Mouse (Mus musculus) heart, postnatal 10 days (tissue): ENCODE measurements around the gene Fam47e. TPM values are rescaled to one million over a fixed set of nuclear protein-coding genes. Genes with fewer than 3 reads are reported as not detected.

Experiments used
- DNase-seq, 2 experiments: peaks; one replicate each; pipeline ENCODE4 v3.0.0; 2021
- intact Hi-C: fragments of 180-260 bp; cut with DNase I; formaldehyde crosslinking; loops from one replicate; pipeline ENCODE4 v1.15.1; 2025
- total RNA-seq, 2 experiments: library from RNA; stranded (reverse); gene quantifications; 2 replicates each; pipeline ENCODE4 v1.2.3; 2021

Gene Fam47e
- total RNA-seq, 2 experiments from 2014 or later: not detected

DNA sequence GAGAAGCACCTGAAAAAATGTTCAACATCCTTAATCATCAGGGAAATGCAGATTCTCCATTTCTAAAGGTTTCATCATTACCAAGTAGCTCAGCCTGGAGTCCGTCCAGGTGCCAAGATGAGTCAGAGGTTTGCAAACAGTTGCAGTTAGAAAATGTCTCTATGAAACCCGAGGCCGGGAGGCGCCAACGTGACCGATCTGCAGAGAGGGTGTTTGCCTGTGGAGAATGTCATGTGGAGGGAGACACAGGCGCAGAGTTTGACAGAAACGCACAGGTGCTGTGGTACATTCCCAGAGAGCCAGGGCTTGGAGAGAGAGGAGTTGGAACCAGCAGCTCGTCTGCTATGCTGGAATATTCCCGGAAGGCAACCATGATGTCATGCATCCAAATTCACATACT lies 44.2 kb downstream of the Fam47e start:
- intact Hi-C loops: no loop called here
- DNase-seq: peak; percentile 3 to 7

DNA sequence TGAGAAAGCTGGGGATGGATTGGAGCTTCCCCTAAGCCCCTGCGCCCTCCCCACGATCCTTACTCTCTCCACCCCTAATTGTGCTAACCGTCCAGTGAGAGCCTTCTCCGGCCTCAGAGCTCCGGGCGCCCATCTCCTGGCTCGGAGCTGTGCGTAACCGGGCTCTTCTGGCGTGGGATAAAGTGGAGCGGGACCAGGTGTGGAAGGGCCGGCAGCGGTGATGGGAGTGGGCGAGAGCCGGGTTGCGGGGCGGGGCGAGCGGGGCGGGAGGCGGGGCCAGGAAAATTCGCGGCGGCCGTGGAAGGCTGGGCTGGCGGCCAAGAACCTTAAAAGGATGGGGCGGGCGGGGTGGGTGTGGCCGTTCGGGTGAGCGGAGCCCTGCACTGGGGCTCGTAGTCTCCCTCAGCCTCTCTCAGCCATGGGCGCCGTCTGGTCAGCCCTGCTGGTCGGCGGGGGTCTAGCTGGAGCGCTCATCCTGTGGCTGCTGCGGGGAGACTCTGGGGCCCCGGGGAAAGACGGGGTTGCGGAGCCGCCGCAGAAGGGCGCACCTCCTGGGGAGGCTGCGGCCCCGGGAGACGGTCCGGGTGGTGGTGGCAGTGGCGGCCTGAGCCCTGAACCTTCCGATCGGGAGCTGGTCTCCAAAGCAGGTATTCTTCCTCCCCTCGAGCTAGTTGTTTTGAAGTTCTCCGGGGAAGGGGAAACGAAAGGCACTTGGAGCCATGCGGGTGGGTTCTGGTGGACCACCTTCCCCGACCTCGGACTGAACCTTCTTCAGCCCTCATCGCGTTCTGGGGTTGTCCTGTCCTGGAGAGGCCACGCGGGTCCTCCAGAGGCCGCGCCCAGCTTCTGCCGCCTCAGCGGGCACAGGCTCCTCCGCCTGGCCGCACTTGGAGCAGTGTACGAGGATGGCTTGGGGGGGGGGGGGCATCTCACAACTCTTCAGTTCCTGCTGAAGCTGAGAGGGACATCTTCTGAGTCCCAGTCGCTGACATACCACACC lies 48.1 kb downstream of the Fam47e start, which contains the start of gene Stbd1:
TSS of gene Stbd1 (plus strand) at position 351 of the 1,000 bp plus-strand sequence.
- intact Hi-C loops: loop anchor here (5.0 kb wide), 1 partner anchor 96 kb away; the partner anchor contains the start of gene Scarb2
- DNase-seq: peak; percentile 73 to 74

DNA sequence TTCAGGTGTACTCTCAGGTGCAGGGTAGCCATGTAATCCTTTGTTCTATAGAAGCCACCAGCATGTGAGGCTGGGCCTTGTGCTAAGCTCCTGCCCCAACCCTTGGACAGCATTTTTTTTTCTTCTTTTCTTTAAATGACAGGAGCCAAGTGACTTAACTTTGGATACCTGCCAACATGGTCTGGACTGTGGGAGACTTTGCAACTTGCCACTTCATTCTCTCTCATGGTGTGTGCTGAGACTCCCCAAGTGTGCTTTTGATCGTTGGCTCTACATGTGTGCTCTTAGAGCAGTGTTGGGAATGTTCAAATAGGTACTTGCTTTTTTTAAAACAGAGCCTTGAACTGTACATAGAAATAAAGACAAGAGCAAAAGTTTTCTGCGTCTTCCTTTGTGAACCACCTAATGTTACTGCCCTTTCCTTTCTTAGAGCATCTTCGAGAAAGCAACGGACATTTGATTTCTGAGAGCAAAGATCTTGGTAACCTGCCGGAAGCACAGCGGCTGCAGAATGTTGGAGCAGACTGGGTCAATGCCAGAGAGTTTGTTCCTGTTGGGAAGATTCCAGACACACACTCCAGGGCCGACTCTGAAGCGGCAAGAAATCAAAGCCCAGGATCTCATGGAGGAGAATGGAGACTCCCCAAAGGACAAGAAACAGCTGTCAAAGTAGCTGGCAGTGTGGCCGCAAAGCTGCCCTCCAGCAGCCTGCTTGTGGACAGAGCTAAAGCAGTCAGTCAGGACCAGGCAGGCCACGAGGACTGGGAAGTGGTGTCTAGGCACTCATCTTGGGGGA lies 49.8 kb downstream of the Fam47e start:
- intact Hi-C loops: loop anchor here (5.0 kb wide), 1 partner anchor 97 kb away; the partner anchor contains the start of gene Scarb2

DNA sequence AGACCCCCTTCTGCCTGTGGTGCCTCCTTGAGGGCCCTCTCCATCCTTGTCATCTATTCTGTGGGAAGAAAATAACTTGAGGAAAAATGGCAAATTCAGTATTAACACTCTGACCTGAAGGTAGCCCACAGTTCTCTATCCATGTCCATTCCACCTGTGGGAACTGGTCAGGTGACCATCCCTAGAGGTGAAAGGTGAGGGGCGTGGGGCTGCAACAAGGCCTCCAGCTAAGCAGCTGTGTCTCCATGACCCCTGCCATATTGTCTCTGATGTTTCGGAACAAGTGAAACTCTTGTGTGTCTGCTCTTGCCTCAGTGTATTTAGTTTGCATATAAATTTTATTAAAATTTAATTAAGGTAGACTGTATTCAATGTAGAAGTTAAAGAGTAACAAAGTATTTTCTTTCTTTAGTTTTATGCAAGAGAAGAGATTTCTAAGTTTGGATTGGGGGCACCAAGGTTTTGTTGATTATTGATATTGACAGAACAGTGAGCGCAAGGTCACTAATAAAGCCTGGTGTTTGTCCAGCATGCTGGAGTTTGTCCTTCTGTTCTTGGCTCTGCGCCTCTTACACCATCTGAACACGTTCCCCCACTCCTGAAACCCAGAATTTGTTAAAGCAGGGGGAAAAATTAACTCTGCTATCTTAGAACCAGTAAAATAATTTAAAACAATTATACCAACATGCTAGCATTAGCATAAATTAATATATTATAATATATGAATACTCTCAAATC lies 52.8 kb downstream of the Fam47e start:
- intact Hi-C loops: no loop called here
- DNase-seq: no peak

More for the DNA sequence above, 49.8 kb downstream of the Fam47e start:
- DNase-seq: peak; percentile 63 to 66

DNA sequence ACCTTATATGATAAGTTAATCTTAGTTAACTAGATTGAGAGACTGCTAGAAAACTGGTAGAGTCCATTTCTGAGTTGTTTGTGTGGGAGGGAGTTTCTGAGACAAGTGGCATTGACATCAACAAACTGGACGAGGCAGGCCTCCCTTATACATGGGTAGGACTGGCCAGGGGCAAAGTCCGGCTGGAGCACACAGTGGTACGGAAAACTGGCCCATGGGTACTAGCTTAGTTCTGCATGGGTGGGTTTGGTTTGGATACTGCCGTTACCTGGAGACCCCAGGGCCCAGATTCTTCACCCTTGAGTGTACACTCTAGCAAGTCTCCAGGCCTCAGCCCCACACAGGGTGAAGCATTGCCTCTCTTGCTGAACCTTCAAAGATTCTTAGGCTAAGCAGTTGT lies 57.9 kb downstream of the Fam47e start:
- intact Hi-C loops: no loop called here
- DNase-seq: no peak

DNA sequence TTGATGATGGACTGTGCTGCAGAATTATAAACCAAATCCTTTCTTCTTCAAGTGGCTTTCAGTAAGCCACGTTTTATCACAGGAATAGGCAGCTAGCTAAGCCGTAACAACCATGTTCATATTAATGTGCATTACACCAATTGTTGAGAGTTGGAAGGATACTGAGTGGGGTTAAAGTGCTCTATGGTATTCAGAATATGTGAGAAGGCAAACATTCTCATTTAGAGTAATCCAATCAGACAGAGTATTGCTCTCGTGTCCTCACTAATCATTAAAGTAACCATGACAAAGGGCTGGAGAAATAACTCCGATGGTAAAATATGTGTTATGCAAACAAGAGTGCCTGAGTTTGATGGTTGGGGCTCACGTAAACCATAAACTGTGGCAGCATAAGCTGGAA lies 67.0 kb downstream of the Fam47e start:
- no peak for DNase-seq

DNA sequence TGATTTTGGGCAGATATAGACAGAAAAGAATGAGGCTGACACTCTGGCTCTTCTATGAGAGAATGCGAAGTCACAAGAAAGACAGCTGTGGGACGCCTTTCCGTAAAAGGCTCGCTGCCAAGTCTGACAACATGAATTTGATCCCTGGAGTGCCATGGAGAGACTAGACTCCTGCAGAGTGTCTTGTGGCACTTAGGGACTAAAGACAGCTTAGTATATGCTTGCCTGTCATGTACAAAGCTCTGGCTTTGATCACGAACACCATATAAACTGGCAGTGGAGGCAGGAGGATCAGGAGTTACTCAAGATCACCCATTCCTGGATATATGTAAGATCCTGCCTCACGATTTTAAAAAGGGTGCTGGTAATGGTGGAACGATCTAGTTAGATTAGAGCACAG lies 73.0 kb downstream of the Fam47e start:
- peak; percentile 35 to 36 for DNase-seq
- intact Hi-C loops: no loop called here

More for the DNA sequence above, 67.0 kb downstream of the Fam47e start:
- intact Hi-C loops: no loop called here

DNA sequence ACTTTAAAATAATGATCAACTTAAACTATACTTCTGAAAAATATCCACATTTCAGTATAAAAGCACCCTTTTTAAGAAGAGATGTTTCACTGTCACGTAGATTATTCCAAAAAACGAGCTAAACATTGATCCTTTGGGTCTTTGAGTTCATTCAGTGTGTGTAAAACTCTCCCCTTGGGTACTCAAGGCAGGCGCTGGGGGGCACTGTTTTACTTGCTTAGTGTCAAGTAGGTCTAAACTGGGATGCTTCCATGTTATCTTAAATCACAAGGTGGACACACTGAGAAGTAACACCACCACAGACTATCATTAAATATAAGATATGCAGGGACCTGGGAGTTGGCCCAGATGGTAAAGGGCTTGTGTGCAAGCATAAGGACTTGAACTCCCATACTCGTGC lies 78.7 kb downstream of the Fam47e start:
- DNase-seq: no peak

DNA sequence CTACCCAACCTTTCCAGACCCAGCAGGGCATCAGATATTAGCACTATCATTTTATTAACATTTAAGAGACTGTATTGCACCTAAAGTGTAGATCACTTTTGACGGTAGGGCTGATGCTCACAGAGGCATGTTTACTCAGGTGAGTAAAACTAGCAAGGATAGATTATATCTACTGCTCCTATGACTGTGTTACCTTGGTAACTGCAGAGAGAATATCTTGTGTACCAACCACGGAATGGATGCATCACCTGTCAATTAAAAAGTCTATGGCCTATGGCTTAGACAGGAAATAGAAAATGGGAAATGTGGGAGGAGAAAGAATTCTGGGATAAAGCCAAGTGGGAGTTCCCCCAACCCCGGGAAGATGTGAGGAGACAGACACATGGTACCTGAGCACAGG lies 80.0 kb downstream of the Fam47e start:
- no peak for DNase-seq
- intact Hi-C loops: no loop called here

More for the DNA sequence above, 78.7 kb downstream of the Fam47e start:
- intact Hi-C loops: no loop called here

DNA sequence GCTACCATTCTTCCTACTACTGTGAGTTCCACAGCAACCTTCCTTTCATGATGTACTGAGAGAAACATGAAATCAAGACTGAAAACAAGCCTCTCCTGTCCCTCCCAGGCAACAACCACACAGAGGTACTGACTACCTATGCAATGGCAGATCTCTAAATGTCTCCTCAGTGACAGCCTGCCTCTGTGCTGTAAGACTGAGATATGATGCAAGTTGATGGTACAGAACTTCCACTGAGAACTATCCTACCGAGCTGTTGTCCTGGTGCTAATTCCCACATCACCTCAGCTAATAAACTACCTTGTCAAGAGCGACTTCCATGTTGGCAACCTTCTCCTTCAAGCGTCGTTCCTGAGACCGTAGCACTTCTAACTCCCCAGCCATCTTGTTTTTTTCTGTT lies 81.0 kb downstream of the Fam47e start:
- intact Hi-C loops: no loop called here
- no peak for DNase-seq

DNA sequence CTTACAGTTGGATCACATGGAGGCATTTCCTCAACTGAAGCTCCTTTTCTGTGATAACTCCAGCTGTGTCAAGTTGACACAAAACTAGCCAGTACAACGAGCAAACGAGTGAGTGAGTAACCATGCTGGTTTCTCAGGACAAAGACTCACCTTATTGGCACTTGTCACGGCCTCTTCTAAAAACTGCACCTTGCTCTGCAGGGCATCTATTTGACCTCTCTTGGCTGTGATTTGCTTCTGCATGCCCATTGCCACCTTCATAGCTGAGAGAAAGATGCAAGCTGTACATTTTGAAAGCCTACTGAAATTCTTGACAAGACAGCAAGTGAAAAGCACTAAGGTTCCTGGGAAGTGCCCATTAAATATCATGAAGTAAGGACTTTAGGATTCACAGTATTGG lies 86.0 kb downstream of the Fam47e start:
- intact Hi-C loops: no loop called here

More for the DNA sequence above, 86.0 kb downstream of the Fam47e start:
- no peak for DNase-seq

Other genes starting within 250 kb of the Fam47e start
- gene Sdad1, start 244.6 kb upstream of the Fam47e start, total RNA-seq: 10 to 100 TPM; 15.6 to 18.0 TPM
- gene Cxcl9, start 227.0 kb upstream of the Fam47e start, total RNA-seq: under 1 TPM; 0.64 to 0.81 TPM
- gene Art3, start 223.2 kb upstream of the Fam47e start, total RNA-seq: 100 to 1,000 TPM; 369 to 606 TPM
- 1 to 10 TPM in 1 of 2 experiments, under 1 TPM in 1; 0.40 to 1.0 TPM for gene Cxcl10, start 206.2 kb upstream of the Fam47e start, total RNA-seq
- 10 to 100 TPM; 20.7 to 27.0 TPM for gene Nup54, start 119.8 kb upstream of the Fam47e start, total RNA-seq
- 10 to 100 TPM; 93.1 to 98.1 TPM for gene Scarb2, start 48.2 kb upstream of the Fam47e start, total RNA-seq
- gene Stbd1, start 48.0 kb downstream of the Fam47e start, total RNA-seq: 10 to 100 TPM in 1 of 2 experiments, 1 to 10 TPM in 1; 9.4 to 12.7 TPM
- under 1 TPM in 1 of 2 experiments, not detected in 1; 0.10 TPM for gene Ccdc158, start 120.2 kb downstream of the Fam47e start, total RNA-seq
- 10 to 100 TPM; 32.5 to 45.5 TPM for gene Shroom3, start 128.4 kb downstream of the Fam47e start, total RNA-seq